Mouse (Mus musculus) MEL (cell line): ENCODE measurements at regions not wholly inside any gene's neighbourhood (a gene's known extent, or its start where the extent isn't known, plus 50 kb on each side); places are given as distances from the start of the nearest gene placed in this dataset.
"Not testable (repeated sequence)": the region's sequence is repeated elsewhere in the genome, so short reads cannot be mapped to it uniquely, and the experiment has no call there.

Experiments
- CTCF ChIP-seq, 3 experiments: IDR thresholded peaks in 2 of 3; conservative IDR thresholded peaks in 1 of 3; 2 replicates each; pipeline ENCODE4 v1.5.1; 2011 to 2012; ENCODE audit warnings: low read length in 3 of 3, low read depth in 2 of 3, mild to moderate bottlenecking in 2 of 3, improper control_type of control experiment in 1 of 3, inconsistent platforms in 1 of 3, mixed read lengths in 1 of 3, moderate library complexity in 1 of 3; ENCODE audit not compliant: control insufficient read depth in 1 of 3, insufficient read depth in 1 of 3, poor library complexity in 1 of 3, severe bottlenecking in 1 of 3
- EP300 ChIP-seq, 2 experiments: IDR thresholded peaks; 2 replicates each; pipeline ENCODE4 v1.6.1; 2011; ENCODE audit warnings: improper control_type of control experiment in 2 of 2, low read length in 2 of 2, low read depth in 1 of 2, mild to moderate bottlenecking in 1 of 2
- ETS1 ChIP-seq: IDR thresholded peaks from 2 replicates; pipeline ENCODE4 v1.6.1; 2012; ENCODE audit warnings: low read depth, mild to moderate bottlenecking, inconsistent platforms, low read length, improper control_type of control experiment, moderate library complexity
- MAX ChIP-seq: IDR thresholded peaks from 2 replicates; pipeline ENCODE4 v1.6.1; 2011; ENCODE audit warnings: low read length, improper control_type of control experiment
- MEF2A ChIP-seq: IDR thresholded peaks from 2 replicates; pipeline ENCODE4 v1.6.1; 2014; ENCODE audit warnings: low read depth, mild to moderate bottlenecking, inconsistent platforms, low read length, improper control_type of control experiment; ENCODE audit not compliant: poor library complexity, insufficient replicate concordance, severe bottlenecking; ENCODE audit errors: extremely low read depth
- MXI1 ChIP-seq: IDR thresholded peaks from 2 replicates; pipeline ENCODE4 v1.6.1; 2011; ENCODE audit warnings: mild to moderate bottlenecking, low read depth, low read length, improper control_type of control experiment
- POLR2A ChIP-seq, 2 experiments: IDR thresholded peaks; 2 replicates each; pipeline ENCODE4 v1.6.1; 2011 to 2012; ENCODE audit warnings: low read length in 2 of 2, mild to moderate bottlenecking in 2 of 2, control low read depth in 1 of 2, improper control_type of control experiment in 1 of 2, low read depth in 1 of 2, moderate library complexity in 1 of 2; ENCODE audit not compliant: control insufficient read depth in 1 of 2, insufficient read depth in 1 of 2, poor library complexity in 1 of 2
- POLR2AphosphoS5 ChIP-seq: IDR thresholded peaks from 2 replicates; pipeline ENCODE4 v1.6.1; 2012; ENCODE audit warnings: low read depth, borderline replicate concordance, mild to moderate bottlenecking, inconsistent platforms, low read length, moderate library complexity, mixed read lengths
- RCOR1 ChIP-seq: IDR thresholded peaks from 2 replicates; pipeline ENCODE4 v1.6.1; 2012; ENCODE audit warnings: low read depth, mild to moderate bottlenecking, inconsistent platforms, low read length, improper control_type of control experiment
- TAL1 ChIP-seq: IDR thresholded peaks from 2 replicates; pipeline ENCODE4 v1.6.1; 2012; ENCODE audit warnings: mild to moderate bottlenecking, inconsistent platforms, low read length, moderate library complexity, mixed read lengths

DNA sequence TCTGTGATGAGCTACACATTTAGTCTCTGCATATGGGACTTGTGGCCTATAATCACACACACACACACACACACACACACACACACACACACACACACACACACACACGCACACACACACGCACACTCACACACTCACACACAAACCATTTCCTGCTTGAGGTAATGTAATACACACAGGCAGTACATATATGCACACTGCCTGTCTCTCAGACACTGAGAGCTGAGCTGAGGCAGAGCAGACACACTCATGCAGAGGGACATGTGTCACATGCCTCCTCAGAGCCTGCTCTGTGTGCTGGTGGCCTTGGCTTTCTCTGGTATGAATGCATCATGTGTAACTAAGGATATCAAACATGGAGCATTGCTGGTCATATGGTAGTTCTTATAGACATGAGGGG is 772.1 kb upstream of the Olfr1507 start:
- not testable (repeated sequence) for TF ChIP-seq MAX; EP300 (IDR thresholded peaks at IDR 0.05; ENCODE audit: low read depth in 1 of 2, low read length in 2 of 2); RCOR1; MEF2A; TAL1; CTCF (IDR thresholded peaks at IDR 0.05 in 2 of 3, conservative IDR thresholded peaks at IDR 0.05 in 1 of 3; ENCODE audit: control insufficient read depth in 1 of 3, insufficient read depth in 1 of 3, low read depth in 2 of 3, low read length in 3 of 3, poor library complexity in 1 of 3, severe bottlenecking in 1 of 3); ETS1; POLR2A (IDR thresholded peaks at IDR 0.05; ENCODE audit: control insufficient read depth in 1 of 2, insufficient read depth in 1 of 2, low read depth in 1 of 2, low read length in 2 of 2, poor library complexity in 1 of 2); POLR2AphosphoS5; MXI1
